Mouse (Mus musculus) kidney, adult 18-20 months (tissue): ENCODE measurements around the gene Dpyd.

Experiments used
- DNase-seq: peaks from one replicate; pipeline ENCODE4 v3.0.0; 2021

The Dpyd gene

DNA sequence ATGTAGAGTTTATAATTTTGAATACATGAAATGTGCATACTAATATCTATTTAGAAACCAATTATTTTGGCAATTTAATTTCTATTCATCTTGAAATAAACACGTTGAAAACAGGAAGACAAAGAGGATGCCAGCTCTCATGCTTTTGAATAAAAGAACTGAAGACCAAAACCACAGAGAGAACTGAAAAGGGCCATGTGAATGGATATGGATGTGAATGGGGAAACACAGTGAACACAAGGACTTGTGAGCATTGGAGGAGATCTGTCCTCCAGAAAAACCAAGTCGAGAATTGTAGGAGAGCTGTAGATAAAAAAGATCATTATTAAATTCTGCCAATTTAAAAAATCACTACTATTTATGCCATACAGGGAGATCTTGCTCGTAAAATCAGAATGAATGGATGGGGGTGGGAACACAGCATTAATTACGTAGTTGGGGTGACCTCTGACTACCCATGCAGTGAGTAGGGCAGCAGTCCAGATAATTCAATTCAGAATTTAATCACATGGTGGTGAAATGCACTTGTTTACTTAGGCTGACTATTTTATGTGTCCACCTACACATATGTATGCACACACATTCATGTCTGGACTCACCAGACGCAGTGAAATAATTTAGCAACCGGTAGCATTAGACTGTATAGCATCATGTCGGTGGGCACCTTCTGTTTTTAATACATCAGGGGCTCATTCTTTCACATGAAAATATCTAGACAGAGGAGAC is 114.3 kb downstream of the Dpyd start:
- DNase-seq = no peak

GRCm38 (mm10) chr3:118680803-118681202 is 118.9 kb downstream of the Dpyd start:
- DNase-seq = no peak

- DNase-seq = no peak
Observed at GRCm38 (mm10) chr3:118750269-118750668, 188.3 kb downstream of the Dpyd start.

DNA sequence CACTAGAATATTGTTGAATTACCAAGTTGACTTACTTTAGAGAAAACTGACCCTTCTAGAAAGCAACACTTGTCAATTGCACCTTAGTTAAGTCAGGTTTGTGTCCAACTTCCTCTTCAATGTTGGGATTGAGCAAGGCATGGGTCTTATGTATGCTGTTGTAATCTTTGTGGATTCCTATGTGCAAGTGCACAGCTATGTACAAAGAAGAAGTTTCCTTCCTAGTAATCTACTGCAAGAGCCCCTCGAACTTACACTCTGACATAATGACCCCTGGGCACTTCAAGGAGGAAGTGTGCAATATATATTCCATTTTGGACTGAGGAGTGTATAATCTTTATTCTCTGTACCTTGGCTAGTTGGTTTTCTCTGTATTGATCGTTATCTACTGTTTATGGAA is 191.7 kb downstream of the Dpyd start:
- DNase-seq = no peak

DNA sequence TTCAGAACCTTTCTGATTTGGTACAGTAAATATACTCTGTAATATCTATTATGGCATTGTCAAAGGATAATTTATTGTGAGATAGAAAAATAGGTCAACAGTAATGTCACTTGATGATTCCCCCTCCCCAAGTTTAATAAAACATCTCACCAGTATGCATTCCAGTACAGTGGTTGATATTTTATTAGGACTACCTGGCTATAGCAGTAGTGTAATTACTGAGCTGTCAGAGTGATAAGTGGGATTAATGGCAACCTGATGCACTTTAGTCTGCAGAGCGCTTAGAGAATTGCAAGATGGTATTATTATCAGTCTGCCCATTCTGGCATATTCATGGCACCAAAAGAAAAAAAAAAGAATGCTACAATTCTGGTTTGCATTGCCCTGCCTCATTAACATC is 194.2 kb downstream of the Dpyd start:
- no peak for DNase-seq

GRCm38 (mm10) chr3:118812885-118813284 is 251.0 kb downstream of the Dpyd start:
- DNase-seq = no peak

DNA sequence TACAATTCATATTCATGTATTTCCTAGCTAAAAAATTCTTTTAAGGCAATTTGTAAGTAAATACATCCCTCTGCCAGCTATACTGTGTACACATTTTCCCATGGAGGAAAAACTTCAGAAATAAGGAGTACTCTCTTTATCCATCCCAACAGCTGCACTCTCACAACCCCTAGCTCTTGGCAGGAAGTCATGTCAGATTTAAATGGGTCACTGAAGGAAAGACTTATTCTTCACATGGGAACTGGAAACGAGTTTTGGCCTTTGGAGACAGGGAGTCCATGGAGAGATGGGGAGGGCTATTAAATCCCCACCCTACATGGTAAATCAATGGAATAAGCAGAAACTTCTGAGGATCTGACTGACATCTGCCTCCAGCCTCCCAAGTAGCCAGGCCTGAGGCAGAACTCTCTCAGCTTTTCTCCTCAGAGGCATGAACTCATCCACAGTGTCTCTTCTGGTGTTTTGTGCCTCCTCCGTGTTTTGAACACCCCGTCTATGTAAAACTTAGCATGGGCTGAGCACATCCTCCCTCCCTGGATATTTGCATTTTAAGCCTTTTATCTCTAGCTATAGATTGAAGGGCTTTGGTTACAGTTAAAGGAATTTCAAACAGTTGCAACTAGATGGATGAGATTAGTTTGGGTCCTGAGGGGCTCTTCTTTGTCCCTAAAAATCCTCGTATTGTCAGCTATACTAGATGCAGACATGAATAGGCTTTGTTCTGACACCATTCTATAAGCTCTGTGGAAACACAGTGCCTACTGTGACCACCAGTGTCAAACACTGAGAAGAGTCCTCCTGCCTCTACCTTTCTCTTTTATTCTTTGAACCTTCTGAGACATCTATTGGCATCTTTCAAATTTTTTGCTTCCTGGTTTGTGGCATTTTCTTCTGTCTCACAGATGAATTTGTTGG is 288.9 kb downstream of the Dpyd start:
- DNase-seq = no peak

DNA sequence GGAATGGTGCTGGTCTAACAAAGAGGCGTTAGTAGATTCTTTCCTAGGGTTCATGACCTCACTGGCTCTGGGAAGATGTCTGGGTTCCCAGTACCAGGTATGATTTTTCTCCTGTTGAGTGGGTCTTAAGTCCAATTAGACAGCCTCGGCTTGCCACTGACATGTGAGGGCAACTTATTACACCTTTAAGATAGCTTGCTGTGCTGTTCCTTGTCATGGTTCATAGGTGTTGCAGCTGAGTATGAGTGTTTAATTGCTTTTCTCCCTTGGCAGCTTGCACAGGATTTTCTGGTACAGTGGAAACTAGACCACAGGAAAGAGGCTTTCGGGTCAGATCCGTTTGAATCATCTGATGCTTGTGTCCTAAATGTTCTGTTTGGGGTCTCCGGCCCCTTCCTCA is 290.8 kb downstream of the Dpyd start:
- DNase-seq = no peak

GRCm38 (mm10) chr3:118855411-118855810 is 293.5 kb downstream of the Dpyd start:
- DNase-seq = no peak

DNA sequence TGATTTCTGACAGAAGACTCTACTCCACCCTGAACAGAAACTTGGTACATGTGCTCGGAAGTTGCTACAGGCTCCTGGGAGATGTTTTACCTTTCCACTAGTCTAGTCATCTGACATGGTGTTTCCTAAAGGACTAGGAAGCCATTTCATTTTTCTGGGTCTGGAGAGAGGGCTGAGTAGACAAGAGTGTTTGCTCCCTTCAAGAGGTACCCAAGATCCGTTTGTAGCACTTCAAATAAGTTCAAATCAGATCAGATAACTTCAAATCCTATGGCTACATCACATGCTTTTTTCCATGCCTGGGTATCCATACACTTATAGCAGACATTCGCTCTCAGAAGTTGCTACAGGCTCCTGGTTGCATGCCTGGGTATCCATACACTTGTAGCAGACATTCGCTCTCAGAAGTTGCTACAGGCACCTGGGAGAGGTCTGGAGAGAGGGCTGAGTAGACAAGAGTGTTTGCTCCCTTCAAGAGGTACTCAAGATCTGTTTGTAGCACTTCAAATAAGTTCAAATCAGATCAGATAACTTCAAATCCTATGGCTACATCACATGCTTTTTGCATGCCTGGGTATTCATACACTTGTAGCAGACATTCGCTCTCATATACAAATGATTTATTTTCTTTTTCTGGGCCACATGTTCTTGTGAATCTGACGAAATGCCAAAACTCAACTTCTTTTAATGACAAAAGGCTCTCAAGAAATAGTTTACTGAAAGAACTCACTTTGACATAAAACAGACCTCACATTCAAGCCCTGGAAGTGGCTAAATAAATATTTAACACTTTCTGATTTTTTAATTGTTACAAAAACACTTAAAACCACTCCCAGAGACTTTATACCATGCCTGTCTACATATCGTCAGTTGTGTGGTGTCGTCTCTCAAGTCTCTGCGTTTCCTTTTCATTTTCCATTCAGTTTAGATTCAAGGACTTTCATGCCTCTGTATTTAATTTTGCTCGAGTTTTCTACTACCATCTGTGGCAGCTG is 307.5 kb downstream of the Dpyd start:
- no peak for DNase-seq

DNA sequence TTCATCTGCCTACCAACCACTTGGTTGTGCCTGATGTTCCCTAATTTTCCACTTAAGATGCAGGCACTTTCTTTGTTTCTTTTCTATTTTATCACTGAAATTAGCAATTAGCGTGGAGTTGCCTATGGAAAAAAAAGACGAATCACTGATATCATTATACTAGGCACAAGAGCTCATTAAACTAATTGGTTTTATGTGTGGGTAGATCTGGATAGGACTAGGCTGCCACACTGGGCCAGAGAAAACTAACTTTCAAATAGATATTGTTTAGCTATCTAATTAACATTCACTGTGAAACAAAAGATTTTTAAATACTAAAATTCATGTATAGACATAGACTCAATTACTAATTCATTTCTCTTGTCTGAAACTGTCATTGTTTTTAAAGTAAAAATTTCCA is 313.9 kb downstream of the Dpyd start:
- DNase-seq = no peak

GRCm38 (mm10) chr3:118899036-118899435 is 337.1 kb downstream of the Dpyd start:
- DNase-seq = no peak

GRCm38 (mm10) chr3:118991312-118991711 is 429.4 kb downstream of the Dpyd start:
- no peak for DNase-seq

DNA sequence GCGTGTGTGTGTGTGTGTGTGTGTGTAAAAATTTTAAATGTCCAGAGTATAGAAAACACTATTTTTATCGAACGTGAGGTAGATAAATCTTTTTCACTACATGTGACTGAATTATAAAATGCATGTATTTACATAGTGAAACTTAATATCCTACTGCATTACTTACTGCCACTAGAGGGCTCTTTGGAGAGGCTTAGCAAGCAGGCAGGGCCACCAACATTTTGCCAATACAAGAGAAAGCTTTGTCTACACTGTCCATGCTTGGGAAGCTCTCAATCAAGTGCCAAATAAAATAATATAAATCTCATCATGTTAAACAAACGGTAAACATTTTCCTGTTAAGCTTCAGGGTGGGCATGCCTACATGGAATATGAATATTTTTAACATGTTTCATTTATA is 429.9 kb downstream of the Dpyd start:
- DNase-seq = no peak

GRCm38 (mm10) chr3:119021255-119021654 is 459.3 kb downstream of the Dpyd start:
- no peak for DNase-seq

DNA sequence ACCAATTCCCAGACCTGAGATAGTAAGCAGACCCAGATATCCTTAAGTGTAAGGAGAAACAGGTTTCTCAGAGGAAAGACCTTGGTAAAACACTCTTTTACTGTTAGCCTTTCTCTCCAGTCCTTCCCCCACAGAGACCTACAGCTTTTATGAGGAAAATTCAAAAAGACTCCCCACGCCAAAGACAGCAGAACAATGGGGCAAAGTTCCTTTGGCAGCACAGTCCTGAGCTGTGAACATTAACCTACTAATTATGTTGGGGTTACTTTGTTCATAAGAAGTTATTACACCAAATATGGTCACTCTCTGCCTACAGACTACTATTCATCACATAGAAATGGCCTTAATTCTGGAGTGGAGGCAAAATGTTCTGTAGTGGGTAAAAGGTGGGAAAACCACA is 480.7 kb downstream of the Dpyd start:
- peak; percentile 34 for DNase-seq

GRCm38 (mm10) chr3:119056144-119056543 is 494.2 kb downstream of the Dpyd start:
- no peak for DNase-seq

- no peak for DNase-seq
Observed at GRCm38 (mm10) chr3:119063214-119063613, 501.3 kb downstream of the Dpyd start.

DNA sequence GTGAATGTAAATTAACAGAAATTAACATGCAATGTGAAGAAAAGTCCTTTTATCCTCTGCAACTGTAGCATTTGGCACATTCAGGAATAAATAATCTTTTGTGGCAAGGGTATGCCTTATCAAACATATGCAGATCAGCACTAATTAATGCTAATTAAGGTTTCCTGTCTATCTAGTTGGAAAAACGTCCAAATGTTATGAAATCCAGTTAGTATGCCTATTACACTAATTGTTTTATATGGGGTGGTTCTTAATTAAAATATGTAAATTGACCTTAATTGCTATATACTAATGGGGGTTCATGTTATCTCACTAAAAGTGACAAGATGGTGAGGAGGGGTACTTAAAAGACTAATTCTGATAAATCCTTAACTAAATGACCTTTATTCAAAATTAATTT is 501.7 kb downstream of the Dpyd start:
- no peak for DNase-seq

GRCm38 (mm10) chr3:119064746-119065145 is 502.8 kb downstream of the Dpyd start:
- no peak for DNase-seq

DNA sequence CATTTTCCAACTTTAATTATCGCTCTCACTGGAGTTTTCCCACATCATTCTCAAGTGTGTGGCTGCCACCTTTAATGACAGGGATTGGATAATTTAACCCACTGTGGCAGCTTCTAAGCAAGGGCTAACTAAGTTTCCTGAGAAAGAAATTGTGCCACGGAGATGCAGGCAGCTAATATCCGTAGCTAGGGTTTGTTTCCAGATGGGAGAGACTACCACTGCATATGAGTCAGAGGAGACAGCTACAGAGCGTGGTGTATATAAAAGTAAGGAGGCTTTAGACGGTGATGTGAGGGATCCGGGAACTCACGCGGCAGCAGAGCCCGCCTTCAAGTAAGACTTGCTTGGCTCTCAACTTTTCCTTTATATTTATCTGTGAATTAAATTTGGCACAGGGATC is 505.3 kb downstream of the Dpyd start:
- DNase-seq = no peak

- no peak for DNase-seq
Observed at GRCm38 (mm10) chr3:119086618-119087017, 524.7 kb downstream of the Dpyd start.
